Mouse (Mus musculus) G1E (cell line): ENCODE data around the gene Fra10ac1.

Experiments used
- CTCF ChIP-seq: IDR thresholded peaks from 2 replicates; pipeline ENCODE4 v1.5.1; 2012; ENCODE audit warnings: low read depth, low read length, inconsistent platforms, mixed read lengths
- GATA1 ChIP-seq: IDR thresholded peaks from 2 replicates; pipeline ENCODE4 v1.6.1; 2012; ENCODE audit warnings: borderline replicate concordance, low read length, inconsistent platforms, mixed read lengths
- GATA2 ChIP-seq: IDR thresholded peaks from 2 replicates; pipeline ENCODE4 v1.6.1; 2012; ENCODE audit warnings: low read depth, low read length, inconsistent platforms, borderline replicate concordance
- POLR2AphosphoS5 ChIP-seq: IDR thresholded peaks from 2 replicates; pipeline ENCODE4 v1.6.1; 2012; ENCODE audit warnings: low read depth, low read length, inconsistent platforms; ENCODE audit not compliant: insufficient replicate concordance
- TAL1 ChIP-seq: conservative IDR thresholded peaks from 2 replicates; pipeline ENCODE4 v1.6.1; 2012; ENCODE audit warnings: low read depth, low read length, inconsistent platforms, mixed read lengths

DNA sequence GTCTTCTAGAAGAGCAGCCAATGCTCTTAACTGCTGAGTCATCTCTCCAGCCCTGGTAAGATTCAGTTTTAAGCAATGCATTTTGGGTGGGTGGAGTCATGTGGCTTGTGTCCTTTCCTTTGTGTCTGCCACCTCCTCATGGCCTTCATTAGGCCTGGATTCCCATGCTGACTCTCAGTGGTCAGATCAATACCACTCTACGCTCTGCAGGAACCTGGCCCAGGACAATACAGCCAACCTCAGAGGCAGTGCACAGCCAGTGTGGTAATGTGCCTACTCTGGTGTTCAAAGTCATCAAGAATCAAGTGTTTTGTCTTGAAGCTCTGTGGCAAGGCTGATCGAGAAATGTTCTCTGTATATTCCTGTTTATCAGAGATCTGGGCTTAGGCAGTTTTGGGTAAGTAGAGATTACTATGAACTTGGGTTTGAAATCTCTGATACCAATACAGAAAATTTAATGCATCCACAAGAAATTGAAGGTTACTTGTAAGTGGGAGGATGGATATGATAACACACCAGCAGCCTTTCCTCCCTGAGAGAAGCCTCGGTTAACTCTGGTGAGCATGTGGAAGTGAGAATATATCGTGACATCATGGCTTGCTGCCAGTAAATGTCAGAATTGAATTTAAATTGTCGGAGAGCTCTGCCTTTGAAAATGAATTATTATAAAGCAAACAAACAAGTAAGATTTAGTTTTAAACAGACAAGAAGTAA lies 37.2 kb downstream of the Fra10ac1 start:
- no peak for TF ChIP-seq CTCF
- TF ChIP-seq GATA1: no peak
- TF ChIP-seq POLR2AphosphoS5: no peak
- TF ChIP-seq TAL1: no peak
- no peak for TF ChIP-seq GATA2
